Mouse (Mus musculus): ENCODE results near the gene Smok2a. TPM values are rescaled to one million over a fixed set of nuclear protein-coding genes. Genes with fewer than 3 reads are reported as not detected.
"Not testable (repeated sequence)": the region's sequence is repeated elsewhere in the genome, so short reads cannot be mapped to it uniquely, and the experiment has no call there.

The Smok2a gene
- polyA plus RNA-seq, 1 experiment from 2014 or later: not detected

- no peak overlapping the region for H3K27ac ChIP-seq
- ATAC-seq (ENCODE audit: low FRiP score) (peak; percentile 49; the same call in 1 of the 2 replicates), DNase-seq (ENCODE audit: low spot score) (no peak)
- 92% methylated on average over 2 of the region's 2 CpGs for WGBS
- peaks cover 47% of the 10 kb centered on the region for H3K9me3 ChIP-seq (ENCODE audit: control insufficient read depth, low read length)
- no peak overlapping the region for H3K4me3 ChIP-seq (replicated peaks; ENCODE audit: low read length)
- no peaks in the 10 kb centered on the region for H3K27me3 ChIP-seq (ENCODE audit: control insufficient read depth, insufficient read depth, low read length)
- H3K4me1 ChIP-seq (replicated peaks; ENCODE audit: control insufficient read depth, insufficient read depth, low read length): no peaks in the 10 kb centered on the region
- no peaks in the 10 kb centered on the region for H3K36me3 ChIP-seq (replicated peaks; ENCODE audit: control insufficient read depth, insufficient read depth)
- no peak overlapping the region for H3K4me2 ChIP-seq (replicated peaks)
- no peak overlapping the region for H3K9ac ChIP-seq
Observed at GRCm38 (mm10) chr17:13206491-13206890, 14.5 kb upstream of the Smok2a start.

DNA sequence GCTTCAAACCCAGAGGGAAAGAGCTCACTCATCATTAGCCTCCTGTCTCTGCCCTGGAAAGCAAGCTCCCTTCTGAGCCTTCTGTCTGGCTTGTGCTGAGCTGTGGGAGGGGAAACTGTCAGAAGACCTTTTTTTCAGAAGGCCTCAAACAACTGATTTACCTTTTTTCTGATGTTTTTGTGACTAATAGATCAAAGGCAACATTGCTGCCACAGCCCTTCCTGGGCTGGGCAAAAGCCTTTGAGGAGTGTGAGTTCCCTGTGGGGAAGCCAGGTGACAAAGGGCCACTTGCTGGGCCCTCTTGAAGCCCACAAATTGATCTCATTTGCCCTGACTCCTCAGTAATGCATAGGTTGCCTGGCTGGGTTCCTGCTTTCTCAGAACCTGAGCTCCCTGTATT lies 12.5 kb upstream of the Smok2a start:
- not testable (repeated sequence) for H3K4me1 ChIP-seq (replicated peaks; ENCODE audit: control insufficient read depth, insufficient read depth, low read length); H3K36me3 ChIP-seq (replicated peaks; ENCODE audit: control insufficient read depth, insufficient read depth); DNase-seq (ENCODE audit: low spot score); H3K9ac ChIP-seq; H3K27me3 ChIP-seq (ENCODE audit: control insufficient read depth, insufficient read depth, low read length); ATAC-seq (ENCODE audit: low FRiP score); H3K27ac ChIP-seq; H3K4me3 ChIP-seq (replicated peaks; ENCODE audit: low read length); H3K4me2 ChIP-seq (replicated peaks)
- peaks cover 63% of the 10 kb centered on the region for H3K9me3 ChIP-seq (ENCODE audit: control insufficient read depth, low read length)

DNA sequence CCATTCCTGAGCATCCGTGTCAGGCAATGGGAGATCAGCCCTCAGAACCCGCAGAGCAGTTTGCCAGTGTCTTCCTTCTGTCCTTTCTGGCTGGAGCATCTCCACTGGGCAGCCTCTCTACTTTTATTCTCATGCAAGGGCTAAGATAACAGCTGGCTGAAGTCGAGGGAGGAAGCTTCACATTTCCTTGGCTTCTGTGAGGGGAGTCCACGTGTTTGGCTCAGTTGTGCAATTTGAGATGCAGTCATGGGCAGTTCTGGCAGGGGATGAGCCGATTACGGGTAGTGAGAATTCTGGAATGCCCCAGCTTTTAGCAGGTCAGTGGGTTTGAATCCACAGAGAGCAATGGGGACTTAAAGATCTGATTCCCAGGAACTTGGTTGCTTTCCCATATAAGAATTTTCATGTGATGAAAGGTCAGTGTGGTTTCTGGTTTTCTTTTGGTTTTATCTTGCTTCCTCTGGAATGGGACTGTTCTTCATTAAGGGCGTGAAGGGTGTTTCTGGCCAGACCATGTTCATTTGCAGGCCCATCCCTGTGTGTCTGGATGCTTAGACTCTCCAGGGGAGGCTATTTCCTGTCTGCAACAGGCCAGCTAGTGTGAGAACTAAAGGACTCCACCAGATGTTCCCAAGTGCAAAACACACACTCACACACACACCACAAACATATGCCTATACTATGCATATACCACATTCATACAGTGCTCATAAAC lies 8.7 kb upstream of the Smok2a start:
- Histone ChIP-seq H3K9ac (no peak overlapping the region), H3K27me3 (ENCODE audit: control insufficient read depth, insufficient read depth, low read length) (no peaks in the 10 kb centered on the region), H3K27ac (no peak overlapping the region), H3K4me3 (replicated peaks; ENCODE audit: low read length) (no peak overlapping the region), H3K4me1 (replicated peaks; ENCODE audit: control insufficient read depth, insufficient read depth, low read length) (no peaks in the 10 kb centered on the region), H3K4me2 (replicated peaks) (no peak overlapping the region), H3K9me3 (ENCODE audit: control insufficient read depth, low read length) (peaks cover 89% of the 10 kb centered on the region), H3K36me3 (replicated peaks; ENCODE audit: control insufficient read depth, insufficient read depth) (no peaks in the 10 kb centered on the region)
- DNase-seq (ENCODE audit: low spot score) (no peak), ATAC-seq (ENCODE audit: low FRiP score) (no peak)
- 77% methylated on average over 7 of the region's 7 CpGs for WGBS

DNA sequence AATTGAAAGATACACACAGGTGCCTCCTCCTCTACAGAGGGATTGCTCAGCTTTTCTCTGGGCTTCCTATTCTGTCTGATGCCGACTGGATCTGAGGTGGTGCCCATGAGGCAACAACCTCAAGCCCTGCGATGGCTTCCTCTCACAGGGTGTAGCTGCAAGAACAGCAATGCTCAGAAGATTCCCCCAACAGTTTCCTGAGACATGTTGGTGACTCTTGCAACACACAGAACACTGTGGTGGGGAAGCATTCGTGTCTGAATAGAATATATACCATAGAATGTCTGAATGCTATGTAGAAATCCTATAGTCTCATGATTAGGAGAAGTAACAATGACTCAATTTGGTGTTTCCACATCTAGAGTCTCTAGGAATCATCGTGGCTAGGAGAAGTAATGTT lies 6.8 kb upstream of the Smok2a start:
- Histone ChIP-seq H3K4me1 (replicated peaks; ENCODE audit: control insufficient read depth, insufficient read depth, low read length) (no peaks in the 10 kb centered on the region), H3K9ac (no peak overlapping the region), H3K4me2 (replicated peaks) (no peak overlapping the region), H3K36me3 (replicated peaks; ENCODE audit: control insufficient read depth, insufficient read depth) (no peaks in the 10 kb centered on the region), H3K27ac (no peak overlapping the region), H3K9me3 (ENCODE audit: control insufficient read depth, low read length) (peaks cover 93% of the 10 kb centered on the region), H3K4me3 (replicated peaks; ENCODE audit: low read length) (no peak overlapping the region), H3K27me3 (ENCODE audit: control insufficient read depth, insufficient read depth, low read length) (no peaks in the 10 kb centered on the region)
- no peak for DNase-seq (ENCODE audit: low spot score)
- no peak for ATAC-seq (ENCODE audit: low FRiP score)
- 62% methylated on average over 4 of the region's 4 CpGs for WGBS

- DNase-seq (ENCODE audit: low spot score) (no peak), ATAC-seq (ENCODE audit: low FRiP score) (no peak)
- peaks cover 98% of the 10 kb centered on the region for H3K9me3 ChIP-seq (ENCODE audit: control insufficient read depth, low read length)
- H3K4me1 ChIP-seq (replicated peaks; ENCODE audit: control insufficient read depth, insufficient read depth, low read length): no peaks in the 10 kb centered on the region
- H3K4me2 ChIP-seq (replicated peaks): no peak overlapping the region
- H3K27ac ChIP-seq: no peak overlapping the region
- no peak overlapping the region for H3K9ac ChIP-seq
- no peaks in the 10 kb centered on the region for H3K27me3 ChIP-seq (ENCODE audit: control insufficient read depth, insufficient read depth, low read length)
- no peak overlapping the region for H3K4me3 ChIP-seq (replicated peaks; ENCODE audit: low read length)
- WGBS: 86% methylated on average over 2 of the region's 2 CpGs
- no peaks in the 10 kb centered on the region for H3K36me3 ChIP-seq (replicated peaks; ENCODE audit: control insufficient read depth, insufficient read depth)
Observed at GRCm38 (mm10) chr17:13215595-13215994, 5.4 kb upstream of the Smok2a start.

GRCm38 (mm10) chr17:13221921-13222320 lies 933 bp downstream of the Smok2a start:
- not testable (repeated sequence) for H3K9ac ChIP-seq; H3K27me3 ChIP-seq (ENCODE audit: control insufficient read depth, insufficient read depth, low read length); H3K36me3 ChIP-seq (replicated peaks; ENCODE audit: control insufficient read depth, insufficient read depth); H3K4me2 ChIP-seq (replicated peaks); H3K4me3 ChIP-seq (replicated peaks; ENCODE audit: low read length); H3K4me1 ChIP-seq (replicated peaks; ENCODE audit: control insufficient read depth, insufficient read depth, low read length); H3K27ac ChIP-seq; DNase-seq (ENCODE audit: low spot score); ATAC-seq (ENCODE audit: low FRiP score)
- H3K9me3 ChIP-seq (ENCODE audit: control insufficient read depth, low read length): peaks cover 98% of the 10 kb centered on the region
- 81% methylated on average over 2 of the region's 2 CpGs for whole genome bisulfite sequencing

DNA sequence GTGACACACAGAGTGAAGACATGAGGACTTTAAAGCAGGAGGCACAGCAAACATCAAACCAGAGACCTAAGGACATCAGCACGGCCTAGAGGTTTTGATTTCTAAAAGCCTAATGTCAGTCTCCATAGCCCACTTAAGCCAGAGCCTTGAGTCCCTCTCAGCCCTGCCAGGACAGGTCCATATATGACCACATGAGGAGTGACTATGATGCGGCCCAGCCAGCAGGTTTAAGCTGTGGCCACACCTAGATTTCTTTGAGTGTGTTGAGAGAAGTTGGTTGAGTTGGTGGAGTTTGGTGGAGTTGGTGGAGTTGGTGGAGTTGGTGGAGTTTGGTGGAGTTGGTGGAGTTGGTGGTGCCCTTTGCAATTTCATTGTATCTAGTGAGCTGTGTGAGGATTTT lies 9.0 kb downstream of the Smok2a start, which contains the start of gene Smok2b:
TSS of gene Smok2b (plus strand) at position 301 of the 400 bp plus-strand sequence.
- not testable (repeated sequence) for H3K27ac ChIP-seq; H3K36me3 ChIP-seq (replicated peaks; ENCODE audit: control insufficient read depth, insufficient read depth); H3K4me1 ChIP-seq (replicated peaks; ENCODE audit: control insufficient read depth, insufficient read depth, low read length); H3K4me2 ChIP-seq (replicated peaks); ATAC-seq (ENCODE audit: low FRiP score); H3K4me3 ChIP-seq (replicated peaks; ENCODE audit: low read length); H3K9ac ChIP-seq; DNase-seq (ENCODE audit: low spot score); H3K27me3 ChIP-seq (ENCODE audit: control insufficient read depth, insufficient read depth, low read length)
- 83% methylated on average over 2 of the region's 2 CpGs for WGBS
- peaks cover 97% of the 10 kb centered on the region for H3K9me3 ChIP-seq (ENCODE audit: control insufficient read depth, low read length)

DNA sequence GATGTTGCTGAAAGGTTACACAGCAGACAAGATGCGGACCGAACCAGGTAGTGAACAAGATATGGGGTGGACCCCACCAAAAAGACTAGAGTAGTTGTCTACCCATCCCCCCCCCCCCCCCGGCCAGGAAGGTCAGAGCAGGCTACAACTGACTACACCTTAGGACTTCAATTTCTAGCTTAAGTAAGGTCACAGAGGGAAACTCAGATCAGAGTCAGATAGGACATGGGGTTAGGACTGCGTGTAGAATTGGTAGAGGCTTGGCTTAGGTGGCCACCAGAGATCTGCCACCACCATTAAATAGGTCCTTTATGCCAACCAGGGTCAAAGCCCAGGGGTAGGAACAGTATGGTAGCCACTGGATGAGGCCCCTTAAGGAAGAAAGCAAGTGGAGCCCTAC lies 18.5 kb downstream of the Smok2a start:
- not testable (repeated sequence) for H3K4me1 ChIP-seq (replicated peaks; ENCODE audit: control insufficient read depth, insufficient read depth, low read length); H3K9ac ChIP-seq; H3K36me3 ChIP-seq (replicated peaks; ENCODE audit: control insufficient read depth, insufficient read depth); DNase-seq (ENCODE audit: low spot score); H3K27ac ChIP-seq; H3K27me3 ChIP-seq (ENCODE audit: control insufficient read depth, insufficient read depth, low read length); H3K4me2 ChIP-seq (replicated peaks); ATAC-seq (ENCODE audit: low FRiP score); H3K4me3 ChIP-seq (replicated peaks; ENCODE audit: low read length)
- peaks cover 51% of the 10 kb centered on the region for H3K9me3 ChIP-seq (ENCODE audit: control insufficient read depth, low read length)
- WGBS: 87% methylated on average over 4 of the region's 4 CpGs

- not testable (repeated sequence) for H3K4me3 ChIP-seq (replicated peaks; ENCODE audit: low read length); H3K27ac ChIP-seq; H3K36me3 ChIP-seq (replicated peaks; ENCODE audit: control insufficient read depth, insufficient read depth); H3K27me3 ChIP-seq (ENCODE audit: control insufficient read depth, insufficient read depth, low read length); DNase-seq (ENCODE audit: low spot score); H3K4me2 ChIP-seq (replicated peaks); H3K4me1 ChIP-seq (replicated peaks; ENCODE audit: control insufficient read depth, insufficient read depth, low read length); H3K9ac ChIP-seq
- WGBS: 89% methylated on average over 7 of the region's 13 CpGs
- peak; percentile 35 for ATAC-seq (ENCODE audit: low FRiP score)
- peaks cover 35% of the 10 kb centered on the region for H3K9me3 ChIP-seq (ENCODE audit: control insufficient read depth, low read length)
Observed at GRCm38 (mm10) chr17:13240807-13241727, 20.1 kb downstream of the Smok2a start.

All from hindbrain, embryonic 14.5 days (tissue).